Mouse (Mus musculus) lung, adult 2 months (tissue): ENCODE data around the gene Cyb5r3.

ENCODE experiments used
- CTCF ChIP-seq: fragments of 200-500 bp; IDR thresholded peaks from 2 replicates; pipeline ENCODE4 v1.5.1; 2011; ENCODE audit warnings: mild to moderate bottlenecking, low read length, control low read depth; ENCODE audit not compliant: insufficient read depth
- POLR2A ChIP-seq: fragments of 200-500 bp; IDR thresholded peaks from 2 replicates; pipeline ENCODE4 v1.6.1; 2011; ENCODE audit warnings: low read depth, mild to moderate bottlenecking, control low read depth, low read length, borderline replicate concordance; ENCODE audit errors: extremely low read depth

DNA sequence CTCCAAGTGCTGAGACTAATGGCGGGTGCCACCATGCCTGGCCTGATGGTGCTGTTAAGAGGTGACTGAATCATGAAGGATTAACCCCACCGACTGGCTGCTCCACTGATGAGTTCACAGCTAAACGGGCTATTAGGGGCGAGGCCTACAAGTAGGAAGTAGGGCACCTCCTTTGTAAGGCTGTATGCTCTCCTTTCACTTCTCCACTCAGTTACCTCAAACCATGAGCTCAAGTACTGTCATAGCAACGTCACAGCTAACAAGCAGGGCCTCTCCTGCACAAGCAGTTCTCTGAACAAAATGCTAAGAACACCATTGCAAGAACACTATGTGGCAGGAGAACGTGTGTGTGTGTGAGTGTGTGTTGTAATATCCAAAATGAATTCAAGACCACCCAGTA lies 26.9 kb downstream of the Cyb5r3 start:
- TF ChIP-seq CTCF (no peak), POLR2A (no peak)
